Mouse (Mus musculus) thymus, adult 2 months (tissue): Measurements from ENCODE around the gene Fam111a.

Source experiments
- CTCF ChIP-seq: fragments of 200-500 bp; IDR thresholded peaks from 2 replicates; pipeline ENCODE4 v1.5.1; 2012; ENCODE audit warnings: mild to moderate bottlenecking, control low read depth, low read length, moderate library complexity, borderline replicate concordance; ENCODE audit not compliant: control insufficient read depth, poor library complexity, insufficient read depth; ENCODE audit errors: extremely low read depth
- POLR2A ChIP-seq: fragments of 200-500 bp; IDR thresholded peaks from 2 replicates; pipeline ENCODE4 v1.6.1; 2012; ENCODE audit warnings: mild to moderate bottlenecking, low read length, control low read depth, moderate library complexity; ENCODE audit not compliant: control insufficient read depth, poor library complexity, insufficient read depth; ENCODE audit errors: extremely low read depth

- no peak for TF ChIP-seq CTCF
- no peak for TF ChIP-seq POLR2A
Measured at GRCm38 (mm10) chr19:12523377-12523776, 22.2 kb upstream of the Fam111a start.
